Mouse (Mus musculus) layer of hippocampus, adult 11-12 months (tissue): ENCODE measurements around the gene Gm8104.
"Not testable (repeated sequence)": the region's sequence is repeated elsewhere in the genome, so short reads cannot be mapped to it uniquely, and the experiment has no call there.

Source experiments
- DNase-seq: peaks from one replicate; pipeline ENCODE4 v3.0.0; 2022; ENCODE audit warnings: low spot score

The Gm8104 gene

GRCm38 (mm10) chr14:43100301-43100700 lies at the start of gene Gm8104:
Gm8104 (plus strand) TSS chr14:43100601.
- DNase-seq: not testable (repeated sequence)

- DNase-seq: not testable (repeated sequence)
Measured at GRCm38 (mm10) chr14:43058063-43058462, 42.3 kb upstream of the Gm8104 start.

- not testable (repeated sequence) for DNase-seq
Measured at GRCm38 (mm10) chr14:43060179-43060578, 40.2 kb upstream of the Gm8104 start.

- not testable (repeated sequence) for DNase-seq
Measured at GRCm38 (mm10) chr14:43076543-43076942, 23.9 kb upstream of the Gm8104 start, which contains the start of gene Gm8094. Gm8094 (minus strand) TSS chr14:43076643.

- not testable (repeated sequence) for DNase-seq
Measured at GRCm38 (mm10) chr14:43084936-43085730, 15.3 kb upstream of the Gm8104 start.

- DNase-seq: not testable (repeated sequence)
Measured at GRCm38 (mm10) chr14:43089103-43089919, 11.1 kb upstream of the Gm8104 start.

GRCm38 (mm10) chr14:43119673-43120072 lies 19.3 kb downstream of the Gm8104 start:
- DNase-seq: not testable (repeated sequence)

GRCm38 (mm10) chr14:43126286-43126685 lies 25.9 kb downstream of the Gm8104 start:
- not testable (repeated sequence) for DNase-seq
